Mouse (Mus musculus) heart, adult 2 months (tissue): Measurements from ENCODE around the gene Btbd35f16. TPM values are rescaled to one million over a fixed set of nuclear protein-coding genes. Genes with fewer than 3 reads are reported as not detected.
"Not testable (repeated sequence)": the region's sequence is repeated elsewhere in the genome, so short reads cannot be mapped to it uniquely, and the experiment has no call there.

Source experiments
- DNase-seq, 2 experiments: peaks; one replicate each; pipeline ENCODE4 v3.0.0; 2021
- H3K27ac ChIP-seq: fragments of 200-600 bp; 2 replicates; pipeline ENCODE4 v1.8.1; 2022
- H3K27me3 ChIP-seq: fragments of 200-500 bp; 2 replicates; pipeline ENCODE4 v1.6.1; 2012; ENCODE audit warnings: mild to moderate bottlenecking, low read length, inconsistent platforms, mixed read lengths; ENCODE audit not compliant: control insufficient read depth, insufficient read depth
- H3K36me3 ChIP-seq: fragments of 200-500 bp; 2 replicates; pipeline ENCODE4 v1.6.1; 2012; ENCODE audit warnings: low read length, inconsistent platforms; ENCODE audit not compliant: control insufficient read depth, insufficient read depth
- H3K4me1 ChIP-seq: fragments of 200-500 bp; 2 replicates; pipeline ENCODE4 v1.6.1; 2011; ENCODE audit warnings: low read length; ENCODE audit not compliant: control insufficient read depth, insufficient read depth
- H3K4me3 ChIP-seq: fragments of 200-600 bp; 2 replicates; pipeline ENCODE4 v1.8.1; 2022
- H3K79me2 ChIP-seq: fragments of 200-500 bp; replicated peaks from 2 replicates; pipeline ENCODE4 v1.6.1; 2012; ENCODE audit warnings: mild to moderate bottlenecking, inconsistent platforms, low read length, moderate library complexity, mixed read lengths; ENCODE audit not compliant: control insufficient read depth, insufficient read depth
- H3K9ac ChIP-seq: fragments of 200-500 bp; 2 replicates; pipeline ENCODE4 v1.6.1; 2012; ENCODE audit warnings: low read depth, mild to moderate bottlenecking, control low read depth, inconsistent platforms, low read length, mixed read lengths
- WGBS: fragments of 180-500 bp; shearing (Covaris S2); methylation state at CpG from one replicate; pipeline ENCODE4 v1.1.7; 2018; 5-methylcytosine and 5-hydroxymethylcytosine counted together
- intact Hi-C: fragments of 180-260 bp; cut with DNase I; formaldehyde crosslinking; loops from one replicate; pipeline ENCODE4 v1.15.1; 2025
- long read RNA-seq: library from polyadenylated mRNA; stranded (forward); transcript quantifications from one replicate; pipeline ENCODE4 v2.0.0, GENCODE M21; 2021
- polyA plus RNA-seq: library from polyadenylated mRNA; depleted of rRNA; stranded (reverse); fragments of >200 nt; gene quantifications from 2 replicates; pipeline ENCODE4 v1.2.3, GENCODE M21; 2012; rRNA removed
- total RNA-seq, 2 experiments: library from RNA; stranded (reverse); gene quantifications; 2 replicates each; pipeline ENCODE4 v1.2.3; 2021

Btbd35f16 gene
- total RNA-seq (not detected), polyA plus RNA-seq (not detected in 2 replicates)
- long read RNA-seq, result 0 reads

- H3K27me3 ChIP-seq, H3K36me3 ChIP-seq, H3K4me1 ChIP-seq, H3K79me2 ChIP-seq, H3K27ac ChIP-seq, H3K9ac ChIP-seq, DNase-seq, H3K4me3 ChIP-seq, intact Hi-C loops: not testable (repeated sequence)
- WGBS, result 64% methylated on average over 2 of the region's 3 CpGs
These were observed at the start of gene Btbd35f16 for GRCm38 (mm10) chrX:3956902-3957301. Gene Btbd35f16, minus strand, starts transcription at chrX:3957002.

Other genes starting within 250 kb of the Btbd35f16 start
- not detected for gene Btbd35f10, start 204.1 kb downstream of the Btbd35f16 start, total RNA-seq
- not detected in 2 replicates for gene Btbd35f10, start 204.1 kb downstream of the Btbd35f16 start, polyA plus RNA-seq
- gene Btbd35f3, start 80.7 kb upstream of the Btbd35f16 start, total RNA-seq, result not detected
- not detected in 2 replicates for gene Btbd35f3, start 80.7 kb upstream of the Btbd35f16 start, polyA plus RNA-seq
- gene Btbd35f28, start 239.6 kb upstream of the Btbd35f16 start, total RNA-seq, result not detected
- not detected in 2 replicates for gene Btbd35f28, start 239.6 kb upstream of the Btbd35f16 start, polyA plus RNA-seq